Mouse (Mus musculus): Measurements from ENCODE around the gene Lipn. TPM values are rescaled to one million over a fixed set of nuclear protein-coding genes. Genes with fewer than 3 reads are reported as not detected.

The Lipn gene
- total and polyA plus RNA-seq, 2 experiments: not detected

- Histone ChIP-seq H3K9ac (ENCODE audit: low read depth, low read length) (no peak overlapping the region), H3K4me3 (ENCODE audit: insufficient read depth, low read depth, low read length) (no peak overlapping the region), H3K4me1 (ENCODE audit: control insufficient read depth, insufficient read depth, low read length) (no peaks in the 10 kb centered on the region), H3K27ac (replicated peaks; ENCODE audit: insufficient read depth, low read depth, low read length) (no peak overlapping the region), H3K79me2 (ENCODE audit: control insufficient read depth, insufficient read depth, low read length) (no peaks in the 10 kb centered on the region), H3K36me3 (ENCODE audit: control insufficient read depth, insufficient read depth, low read length) (no peaks in the 10 kb centered on the region), H3K27me3 (ENCODE audit: control insufficient read depth, insufficient read depth, low read length) (no peaks in the 10 kb centered on the region)
- 38% methylated on average over 3 of the region's 3 CpGs for WGBS
- no peak for TF ChIP-seq POLR2A (IDR thresholded peaks at IDR 0.05; ENCODE audit: extremely low read depth, insufficient read depth, low read length)
- TF ChIP-seq CTCF (IDR thresholded peaks at IDR 0.05; ENCODE audit: low read depth, low read length): no peak
- DNase-seq (ENCODE audit: extremely low read depth, low read depth, low spot score): peak; percentile 40
Measured at GRCm38 (mm10) chr19:34089011-34089680, 22.0 kb downstream of the Lipn start.

GRCm38 (mm10) chr19:34095381-34095780 is 28.2 kb downstream of the Lipn start:
- peak; percentile 76 for DNase-seq (ENCODE audit: extremely low read depth, low read depth, low spot score)
- Histone ChIP-seq H3K79me2 (ENCODE audit: control insufficient read depth, insufficient read depth, low read length) (no peaks in the 10 kb centered on the region), H3K4me3 (ENCODE audit: insufficient read depth, low read depth, low read length) (no peak overlapping the region), H3K4me1 (ENCODE audit: control insufficient read depth, insufficient read depth, low read length) (peaks cover 2% of the 10 kb centered on the region), H3K27ac (replicated peaks; ENCODE audit: insufficient read depth, low read depth, low read length) (no peak overlapping the region), H3K27me3 (ENCODE audit: control insufficient read depth, insufficient read depth, low read length) (no peaks in the 10 kb centered on the region), H3K36me3 (ENCODE audit: control insufficient read depth, insufficient read depth, low read length) (no peaks in the 10 kb centered on the region), H3K9ac (ENCODE audit: low read depth, low read length) (no peak overlapping the region)
- TF ChIP-seq POLR2A (IDR thresholded peaks at IDR 0.05; ENCODE audit: extremely low read depth, insufficient read depth, low read length): no peak
- no peak for TF ChIP-seq CTCF (IDR thresholded peaks at IDR 0.05; ENCODE audit: low read depth, low read length)
- WGBS: 23% methylated on average over 5 of the region's 5 CpGs

GRCm38 (mm10) chr19:34096228-34096627 is 29.1 kb downstream of the Lipn start:
- Histone ChIP-seq H3K36me3 (ENCODE audit: control insufficient read depth, insufficient read depth, low read length) (no peaks in the 10 kb centered on the region), H3K27ac (replicated peaks; ENCODE audit: insufficient read depth, low read depth, low read length) (no peak overlapping the region), H3K27me3 (ENCODE audit: control insufficient read depth, insufficient read depth, low read length) (no peaks in the 10 kb centered on the region), H3K9ac (ENCODE audit: low read depth, low read length) (no peak overlapping the region), H3K4me3 (ENCODE audit: insufficient read depth, low read depth, low read length) (no peak overlapping the region), H3K79me2 (ENCODE audit: control insufficient read depth, insufficient read depth, low read length) (no peaks in the 10 kb centered on the region), H3K4me1 (ENCODE audit: control insufficient read depth, insufficient read depth, low read length) (peaks cover 2% of the 10 kb centered on the region)
- WGBS: 25% methylated on average over 1 of the region's 1 CpGs
- peak; percentile 92 for DNase-seq (ENCODE audit: extremely low read depth, low read depth, low spot score)
- TF ChIP-seq CTCF (IDR thresholded peaks at IDR 0.05; ENCODE audit: low read depth, low read length) (no peak), POLR2A (IDR thresholded peaks at IDR 0.05; ENCODE audit: extremely low read depth, insufficient read depth, low read length) (no peak)

GRCm38 (mm10) chr19:34100633-34101032 is 33.5 kb downstream of the Lipn start, which contains the start of gene Lipm:
Gene Lipm, plus strand, starts transcription at chr19:34100933.
- Histone ChIP-seq H3K9ac (ENCODE audit: low read depth, low read length) (no peak within 1 kb of the TSS), H3K4me1 (ENCODE audit: control insufficient read depth, insufficient read depth, low read length) (peaks cover 2% of the 10 kb centered on the region; the same call in 1 of the 2 replicates), H3K27me3 (ENCODE audit: control insufficient read depth, insufficient read depth, low read length) (no peaks in the 10 kb centered on the region), H3K27ac (replicated peaks; ENCODE audit: insufficient read depth, low read depth, low read length) (no peak within 1 kb of the TSS), H3K79me2 (ENCODE audit: control insufficient read depth, insufficient read depth, low read length) (no peaks in the 10 kb centered on the region), H3K4me3 (ENCODE audit: insufficient read depth, low read depth, low read length) (no peak within 1 kb of the TSS), H3K36me3 (ENCODE audit: control insufficient read depth, insufficient read depth, low read length) (no peaks in the 10 kb centered on the region)
- WGBS: 89% methylated on average over 4 of the region's 4 CpGs
- DNase-seq (ENCODE audit: extremely low read depth, low read depth, low spot score): no peak
- no peak for TF ChIP-seq POLR2A (IDR thresholded peaks at IDR 0.05; ENCODE audit: extremely low read depth, insufficient read depth, low read length)
- TF ChIP-seq CTCF (IDR thresholded peaks at IDR 0.05; ENCODE audit: low read depth, low read length): no peak

- 93% methylated on average over 7 of the region's 7 CpGs for WGBS
- H3K27ac ChIP-seq (replicated peaks; ENCODE audit: insufficient read depth, low read depth, low read length): no peak overlapping the region
- DNase-seq (ENCODE audit: extremely low read depth, low read depth, low spot score): no peak
- no peak overlapping the region for H3K9ac ChIP-seq (ENCODE audit: low read depth, low read length)
- H3K79me2 ChIP-seq (ENCODE audit: control insufficient read depth, insufficient read depth, low read length): no peaks in the 10 kb centered on the region
- TF ChIP-seq POLR2A (IDR thresholded peaks at IDR 0.05; ENCODE audit: extremely low read depth, insufficient read depth, low read length): no peak
- TF ChIP-seq CTCF (IDR thresholded peaks at IDR 0.05; ENCODE audit: low read depth, low read length): no peak
- no peaks in the 10 kb centered on the region for H3K27me3 ChIP-seq (ENCODE audit: control insufficient read depth, insufficient read depth, low read length)
- no peak overlapping the region for H3K4me3 ChIP-seq (ENCODE audit: insufficient read depth, low read depth, low read length)
- no peaks in the 10 kb centered on the region for H3K4me1 ChIP-seq (ENCODE audit: control insufficient read depth, insufficient read depth, low read length)
- no peaks in the 10 kb centered on the region for H3K36me3 ChIP-seq (ENCODE audit: control insufficient read depth, insufficient read depth, low read length)
Measured at GRCm38 (mm10) chr19:34101888-34102287, 34.7 kb downstream of the Lipn start.

- WGBS: 91% methylated on average over 3 of the region's 3 CpGs
- H3K79me2 ChIP-seq (ENCODE audit: control insufficient read depth, insufficient read depth, low read length): no peaks in the 10 kb centered on the region
- no peak overlapping the region for H3K4me3 ChIP-seq (ENCODE audit: insufficient read depth, low read depth, low read length)
- no peaks in the 10 kb centered on the region for H3K4me1 ChIP-seq (ENCODE audit: control insufficient read depth, insufficient read depth, low read length)
- H3K27ac ChIP-seq (replicated peaks; ENCODE audit: insufficient read depth, low read depth, low read length): no peak overlapping the region
- TF ChIP-seq POLR2A (IDR thresholded peaks at IDR 0.05; ENCODE audit: extremely low read depth, insufficient read depth, low read length): no peak
- no peak for TF ChIP-seq CTCF (IDR thresholded peaks at IDR 0.05; ENCODE audit: low read depth, low read length)
- H3K9ac ChIP-seq (ENCODE audit: low read depth, low read length): no peak overlapping the region
- DNase-seq (ENCODE audit: extremely low read depth, low read depth, low spot score): no peak
- no peaks in the 10 kb centered on the region for H3K27me3 ChIP-seq (ENCODE audit: control insufficient read depth, insufficient read depth, low read length)
- H3K36me3 ChIP-seq (ENCODE audit: control insufficient read depth, insufficient read depth, low read length): no peaks in the 10 kb centered on the region
Measured at GRCm38 (mm10) chr19:34104841-34105240, 37.7 kb downstream of the Lipn start.

Data from liver, adult 2 months (tissue).